Mouse (Mus musculus) liver, embryonic 11.5 days (tissue): ENCODE data around the gene Pi4kb. TPM values are rescaled to one million over a fixed set of nuclear protein-coding genes. Genes with fewer than 3 reads are reported as not detected.
"Not testable (repeated sequence)": the region's sequence is repeated elsewhere in the genome, so short reads cannot be mapped to it uniquely, and the experiment has no call there.

Experiments
- ATAC-seq: fragments of 200-750 bp; cut with Nextera tagmentation; replicated peaks from 2 replicates; pipeline ENCODE4 v1.8.0; 2017; ENCODE audit warnings: moderate number of reproducible peaks, mild to moderate bottlenecking, moderate TSS enrichment, moderate library complexity; ENCODE audit not compliant: low FRiP score
- DNase-seq: peaks from one replicate; pipeline ENCODE4 v3.0.0-alpha.2; 2017; ENCODE audit warnings: low spot score
- H3K27ac ChIP-seq: fragments of 300-500 bp; sonication (generic); 2 replicates; pipeline ENCODE4 v1.5.1; 2014; ENCODE audit warnings: mild to moderate bottlenecking, low read depth, low read length, control low read depth
- H3K27me3 ChIP-seq: fragments of 300-500 bp; sonication (generic); replicated peaks from 2 replicates; pipeline ENCODE4 v1.6.1; 2014; ENCODE audit warnings: low read length, mixed read lengths; ENCODE audit not compliant: control insufficient read depth, insufficient read depth
- H3K36me3 ChIP-seq: fragments of 300-500 bp; sonication (generic); 2 replicates; pipeline ENCODE4 v1.6.1; 2014; ENCODE audit warnings: mild to moderate bottlenecking, low read length, moderate library complexity, mixed read lengths; ENCODE audit not compliant: control insufficient read depth, insufficient read depth
- H3K4me1 ChIP-seq: fragments of 300-500 bp; sonication (generic); replicated peaks from 2 replicates; pipeline ENCODE4 v1.6.1; 2014; ENCODE audit warnings: low read length, mixed read lengths; ENCODE audit not compliant: control insufficient read depth, insufficient read depth
- H3K4me2 ChIP-seq: fragments of 300-500 bp; sonication (generic); 2 replicates; pipeline ENCODE4 v1.6.1; 2014; ENCODE audit warnings: mild to moderate bottlenecking, control low read depth, moderate library complexity
- H3K4me3 ChIP-seq: fragments of 300-500 bp; sonication (generic); 2 replicates; pipeline ENCODE4 v1.5.1; 2014; ENCODE audit warnings: low read depth, low read length, control low read depth
- H3K9ac ChIP-seq: fragments of 300-500 bp; sonication (generic); 2 replicates; pipeline ENCODE4 v1.6.1; 2014; ENCODE audit warnings: low read depth, low read length, control low read depth
- H3K9me3 ChIP-seq: fragments of 300-500 bp; sonication (generic); 2 replicates; pipeline ENCODE4 v1.6.1; 2016; ENCODE audit warnings: low read length, inconsistent platforms, mixed read lengths; ENCODE audit not compliant: control insufficient read depth
- WGBS: fragments of 180-500 bp; shearing (Covaris S2); extraction: QIAGEN DNeasy Blood & Tissue Kit; methylation state at CpG from one replicate; pipeline ENCODE4 v1.1.7; 2014; 5-methylcytosine and 5-hydroxymethylcytosine counted together
- polyA plus RNA-seq: library from polyadenylated mRNA; unstranded; fragments of >200 nt; fragmentation: Nextera tagmentation; extraction: Ambion mirVana; gene quantifications from 2 replicates; pipeline ENCODE4 v1.2.1, GENCODE M21; 2014

Pi4kb gene
- polyA plus RNA-seq: 17.0 and 20.5 TPM in 2 replicates

DNA sequence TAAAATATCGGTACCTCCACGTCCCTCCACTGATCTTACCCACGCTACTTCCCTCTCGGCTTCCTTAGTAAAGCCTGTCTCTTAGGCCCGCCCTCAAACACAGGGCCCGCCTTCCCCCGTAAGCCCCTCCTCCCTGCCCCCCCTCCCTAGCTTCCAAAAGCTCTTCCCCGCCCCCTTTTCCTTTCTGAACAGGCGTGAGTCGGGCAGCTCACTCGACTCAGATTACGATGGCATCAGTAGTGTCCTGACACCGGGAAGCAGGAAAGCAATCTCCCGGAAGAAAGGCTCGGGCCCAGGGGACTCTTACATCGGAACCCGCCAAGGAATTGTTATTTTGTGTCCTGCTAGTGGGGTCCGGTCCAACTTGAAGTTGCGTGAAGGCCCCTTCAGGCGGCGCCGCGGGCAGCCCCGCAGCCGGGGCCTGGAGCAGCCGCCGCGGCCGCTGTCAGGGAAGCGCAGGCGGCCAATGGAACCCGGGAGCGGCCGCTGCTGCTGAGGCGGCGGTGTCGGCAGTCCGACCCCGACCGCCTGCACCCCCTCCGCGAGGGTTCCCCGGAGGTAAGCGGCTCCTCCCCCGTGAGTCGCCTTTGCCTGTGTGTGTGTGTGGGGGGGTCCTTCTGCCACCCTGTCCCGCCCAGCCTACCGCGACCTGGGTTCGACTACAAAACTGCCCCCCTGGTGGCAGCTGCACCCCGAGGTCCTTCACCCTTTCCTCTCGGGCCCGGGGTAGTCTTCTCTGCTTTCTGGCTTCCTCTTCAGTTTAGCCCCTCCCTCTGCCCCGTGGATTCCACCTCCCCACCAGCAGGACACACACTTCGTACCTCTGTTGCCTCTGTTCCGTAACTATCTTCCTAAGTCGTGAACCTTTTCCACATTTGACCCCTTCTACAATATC lies at the start of gene Pi4kb:
TSS of gene Pi4kb (plus strand) at position 204 of the 895 bp plus-strand sequence.
- peak within 1 kb of the TSS; percentile 88 for H3K4me3 ChIP-seq
- DNase-seq: peak; percentile 94
- peaks cover 14% of the 10 kb centered on the region; the same call in 1 of the 2 replicates for H3K4me1 ChIP-seq
- H3K27me3 ChIP-seq: no peaks in the 10 kb centered on the region
- H3K27ac ChIP-seq: peak within 1 kb of the TSS; percentile 77
- H3K9me3 ChIP-seq: no peaks in the 10 kb centered on the region
- ATAC-seq: peak; percentile 92
- H3K4me2 ChIP-seq: peak within 1 kb of the TSS; percentile 88
- under 1% methylated on average over 52 of the region's 57 CpGs for WGBS
- peak within 1 kb of the TSS; percentile 94 for H3K9ac ChIP-seq
- H3K36me3 ChIP-seq: no peaks in the 10 kb centered on the region

DNA sequence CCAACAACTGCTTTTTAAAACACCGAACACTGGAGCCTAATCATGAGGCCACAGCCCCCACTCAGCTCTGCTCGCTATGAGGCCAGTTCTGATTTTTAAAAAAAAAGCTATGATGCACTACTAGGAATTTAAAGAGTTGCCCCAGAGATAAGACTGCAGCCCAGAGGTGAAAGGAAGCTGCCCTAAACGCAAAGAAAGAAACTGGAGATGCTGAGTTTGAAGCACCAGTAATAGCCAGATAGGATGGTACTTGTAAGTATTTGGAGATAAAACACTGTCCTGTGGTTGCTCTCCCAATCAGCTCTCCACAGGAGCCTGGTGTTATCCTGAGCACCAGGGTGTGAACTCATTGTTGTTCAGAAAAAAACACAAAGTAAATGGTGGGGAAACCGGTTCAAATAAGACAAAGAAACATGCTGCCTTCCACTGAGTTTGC lies 48.2 kb upstream of the Pi4kb start:
- Histone ChIP-seq H3K4me1 (peaks cover 23% of the 10 kb centered on the region), H3K27ac (peak overlapping the region; percentile 40), H3K4me2 (peak overlapping the region; percentile 23; the same call in 1 of the 2 replicates)
- peak; percentile 96 for ATAC-seq
- H3K27me3 ChIP-seq, H3K4me3 ChIP-seq, H3K9me3 ChIP-seq, DNase-seq, H3K9ac ChIP-seq, H3K36me3 ChIP-seq: not testable (repeated sequence)
- WGBS: 23% methylated on average over 4 of the region's 4 CpGs

- DNase-seq, H3K9ac ChIP-seq, H3K9me3 ChIP-seq, H3K36me3 ChIP-seq, H3K4me2 ChIP-seq, ATAC-seq, H3K4me3 ChIP-seq, H3K27ac ChIP-seq, H3K27me3 ChIP-seq: not testable (repeated sequence)
- H3K4me1 ChIP-seq: peaks cover 30% of the 10 kb centered on the region
- 88% methylated on average over 3 of the region's 4 CpGs for WGBS
These were observed 45.6 kb upstream of the Pi4kb start for GRCm38 (mm10) chr3:94928979-94929378.

- not testable (repeated sequence) for H3K36me3 ChIP-seq
- H3K27ac ChIP-seq: peak overlapping the region; percentile 48; the same call in 1 of the 2 replicates
- H3K4me1 ChIP-seq: peaks cover 25% of the 10 kb centered on the region
These were observed 43.9 kb upstream of the Pi4kb start for GRCm38 (mm10) chr3:94930386-94931266.

DNA sequence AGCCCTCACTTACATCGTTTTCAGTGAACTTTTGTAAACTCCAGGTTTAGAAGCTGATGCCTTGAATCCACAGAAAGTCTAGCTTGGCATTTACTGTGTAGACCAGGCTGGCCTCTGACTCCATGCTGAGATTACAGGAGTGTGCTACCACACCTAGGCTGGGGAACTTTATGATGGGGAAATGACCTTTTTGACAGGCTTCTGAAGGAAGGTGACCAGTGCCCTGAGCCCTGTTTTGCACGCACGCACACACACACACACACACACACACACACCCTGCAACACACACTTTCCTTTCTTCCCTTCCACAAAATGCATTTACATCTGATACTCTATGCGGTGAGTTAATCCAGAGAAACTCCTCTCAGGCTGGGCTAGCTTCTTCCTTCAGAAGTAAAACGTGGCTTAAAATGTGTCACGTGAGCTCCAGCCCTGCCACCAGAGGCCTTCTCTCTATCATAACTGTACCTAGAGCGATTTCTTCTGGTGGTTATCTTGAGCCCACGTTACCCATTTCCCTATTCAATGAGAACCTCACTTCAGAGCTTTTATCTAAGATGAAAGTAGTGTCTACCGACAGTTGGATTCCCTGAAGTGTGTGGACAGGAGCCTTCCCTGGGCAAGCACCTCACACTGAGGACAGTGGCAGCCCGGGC lies 43.0 kb upstream of the Pi4kb start:
- H3K9ac ChIP-seq, DNase-seq, H3K4me2 ChIP-seq, H3K9me3 ChIP-seq, H3K4me3 ChIP-seq, H3K36me3 ChIP-seq, H3K27me3 ChIP-seq: not testable (repeated sequence)
- WGBS: 49% methylated on average over 10 of the region's 10 CpGs
- peak; percentile 48 for ATAC-seq
- peaks cover 31% of the 10 kb centered on the region for H3K4me1 ChIP-seq
- H3K27ac ChIP-seq: peak overlapping the region; percentile 86

More at GRCm38 (mm10) chr3:94930386-94931266, 43.9 kb upstream of the Pi4kb start:
- H3K4me3 ChIP-seq, H3K9me3 ChIP-seq, ATAC-seq, H3K9ac ChIP-seq, H3K27me3 ChIP-seq, DNase-seq, H3K4me2 ChIP-seq: not testable (repeated sequence)
- WGBS: 56% methylated on average over 7 of the region's 7 CpGs

GRCm38 (mm10) chr3:94932279-94932678 lies 42.3 kb upstream of the Pi4kb start:
- not testable (repeated sequence) for H3K9me3 ChIP-seq, H3K4me3 ChIP-seq, H3K27me3 ChIP-seq, H3K36me3 ChIP-seq, ATAC-seq
- peak overlapping the region; percentile 73 for H3K4me2 ChIP-seq
- 51% methylated on average over 2 of the region's 2 CpGs for WGBS
- peaks cover 24% of the 10 kb centered on the region for H3K4me1 ChIP-seq
- peak overlapping the region; percentile 86 for H3K27ac ChIP-seq
- peak; percentile 37 for DNase-seq
- peak overlapping the region; percentile 68; the same call in 1 of the 2 replicates for H3K9ac ChIP-seq

- H3K4me3 ChIP-seq: peak within 1 kb of the TSS; percentile 48
- WGBS: 13% methylated on average over 16 of the region's 16 CpGs
- peak; percentile 84 for ATAC-seq
- no peaks in the 10 kb centered on the region for H3K27me3 ChIP-seq
- peak within 1 kb of the TSS; percentile 86 for H3K27ac ChIP-seq
- H3K36me3 ChIP-seq: no peaks in the 10 kb centered on the region
- DNase-seq: peak; percentile 83
- no peaks in the 10 kb centered on the region for H3K9me3 ChIP-seq
- H3K4me1 ChIP-seq: peaks cover 22% of the 10 kb centered on the region
- peak within 1 kb of the TSS; percentile 73 for H3K4me2 ChIP-seq
- H3K9ac ChIP-seq: peak within 1 kb of the TSS; percentile 68
These were observed 41.5 kb upstream of the Pi4kb start, which contains the start of gene Selenbp1 for GRCm38 (mm10) chr3:94932809-94933564. Gene Selenbp1, plus strand, starts transcription at chr3:94933056.
